Mouse (Mus musculus) embryonic facial prominence, embryonic 13.5 days (tissue): ENCODE measurements around the gene Gm44503. TPM values are rescaled to one million over a fixed set of nuclear protein-coding genes. Genes with fewer than 3 reads are reported as not detected.

ENCODE experiments used
- ATAC-seq: fragments of 200-750 bp; cut with Nextera tagmentation; 2 replicates; pipeline ENCODE4 v1.8.0; 2017; ENCODE audit warnings: low read depth; ENCODE audit not compliant: insufficient number of reproducible peaks, insufficient read depth, low FRiP score, low TSS enrichment
- H3K27ac ChIP-seq: fragments of 300-500 bp; sonication (generic); 2 replicates; pipeline ENCODE4 v1.5.1; 2015; ENCODE audit warnings: moderate library complexity, mild to moderate bottlenecking, inconsistent platforms
- H3K27me3 ChIP-seq: fragments of 300-500 bp; sonication (generic); 2 replicates; pipeline ENCODE4 v1.6.1; 2015; ENCODE audit warnings: mild to moderate bottlenecking, inconsistent platforms
- H3K36me3 ChIP-seq: fragments of 300-500 bp; sonication (generic); 2 replicates; pipeline ENCODE4 v1.6.1; 2015; ENCODE audit warnings: mild to moderate bottlenecking, inconsistent platforms
- H3K4me1 ChIP-seq: fragments of 300-500 bp; sonication (generic); 2 replicates; pipeline ENCODE4 v1.6.1; 2015; ENCODE audit warnings: inconsistent platforms
- H3K4me2 ChIP-seq: fragments of 300-500 bp; sonication (generic); 2 replicates; pipeline ENCODE4 v1.6.1; 2015; ENCODE audit warnings: moderate library complexity, mild to moderate bottlenecking, inconsistent platforms
- H3K4me3 ChIP-seq: fragments of 300-500 bp; sonication (generic); 2 replicates; pipeline ENCODE4 v1.5.1; 2015; ENCODE audit warnings: mild to moderate bottlenecking, inconsistent platforms
- H3K9ac ChIP-seq: fragments of 300-500 bp; sonication (generic); 2 replicates; pipeline ENCODE4 v1.6.1; 2015; ENCODE audit warnings: mild to moderate bottlenecking, inconsistent platforms
- H3K9me3 ChIP-seq: fragments of 300-500 bp; sonication (generic); 2 replicates; pipeline ENCODE4 v1.6.1; 2016; ENCODE audit warnings: inconsistent platforms
- WGBS: fragments of 180-500 bp; shearing (Covaris S2); methylation state at CpG from one replicate; pipeline ENCODE4 v1.1.7; 2015; ENCODE audit warnings: mixed read lengths; 5-methylcytosine and 5-hydroxymethylcytosine counted together
- polyA plus RNA-seq: library from polyadenylated mRNA; unstranded; fragments of >200 nt; fragmentation: Nextera tagmentation; extraction: Ambion mirVana; gene quantifications from 2 replicates; pipeline ENCODE4 v1.2.1, GENCODE M21; 2015

Gene Gm44503
- polyA plus RNA-seq, 1 experiment from 2014 or later: not detected

DNA sequence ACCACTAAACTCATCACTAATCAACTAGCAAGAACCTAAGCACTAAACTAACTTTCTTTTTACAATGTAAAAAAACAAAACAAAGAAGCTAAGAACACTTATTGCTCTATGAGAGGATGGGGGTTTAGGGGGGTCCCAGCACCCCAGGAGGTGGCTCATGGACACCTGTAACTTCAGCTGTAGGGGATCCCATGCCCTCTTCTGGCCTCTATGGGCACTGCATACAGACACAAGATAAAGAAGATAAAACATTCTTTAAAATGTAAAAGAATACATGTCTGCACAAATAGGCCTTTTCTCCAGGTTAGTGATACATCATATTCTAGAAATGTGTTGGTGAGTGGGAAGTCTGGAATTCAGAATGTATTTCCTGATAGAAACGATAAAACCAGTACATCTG is 74.8 kb downstream of the Gm44503 start:
- H3K27me3 ChIP-seq: no peaks in the 10 kb centered on the region
- H3K27ac ChIP-seq: no peak overlapping the region
- peaks cover 48% of the 10 kb centered on the region for H3K36me3 ChIP-seq
- H3K9me3 ChIP-seq: no peaks in the 10 kb centered on the region
- no peak overlapping the region for H3K4me3 ChIP-seq
- H3K4me2 ChIP-seq: no peak overlapping the region
- no peak overlapping the region for H3K9ac ChIP-seq
- H3K4me1 ChIP-seq: no peaks in the 10 kb centered on the region
- 91% methylated on average over 1 of the region's 1 CpGs for WGBS
- no peak for ATAC-seq

DNA sequence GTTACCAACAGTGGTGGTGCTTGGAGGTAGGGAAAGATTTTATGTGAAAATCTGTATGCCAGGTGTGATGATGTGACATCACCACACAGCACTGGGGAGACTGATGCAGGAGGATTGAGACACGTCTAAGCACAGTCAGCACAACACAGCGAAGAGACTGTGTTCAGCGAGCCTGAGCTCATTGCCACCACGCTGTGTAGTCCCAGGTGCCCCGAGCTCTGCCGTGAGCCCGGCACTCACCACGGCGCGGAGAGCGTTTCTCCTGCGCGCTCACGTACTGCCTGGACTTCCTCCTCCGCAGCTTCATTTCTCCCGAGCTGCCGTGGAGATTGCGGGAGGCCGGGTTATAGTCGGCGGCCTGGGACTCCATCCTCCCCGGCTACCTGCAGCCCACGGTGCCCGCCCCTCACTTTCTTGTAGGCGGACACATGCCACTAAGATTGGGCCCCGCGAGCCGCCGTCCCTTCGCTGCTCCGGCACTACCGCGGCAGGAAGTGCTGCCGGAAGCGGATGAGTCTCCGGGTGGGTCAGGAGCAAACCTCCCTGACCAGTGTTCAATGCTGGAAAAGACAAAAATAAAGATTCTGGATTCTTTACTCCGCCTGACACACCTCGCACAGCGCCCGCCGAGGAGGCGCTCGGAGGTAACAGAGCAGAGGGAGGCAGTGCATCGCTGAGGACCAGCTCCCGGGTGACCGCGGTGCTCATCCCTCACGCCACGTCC is 80.7 kb downstream of the Gm44503 start:
- H3K36me3 ChIP-seq: peaks cover 3% of the 10 kb centered on the region; the same call in 1 of the 2 replicates
- H3K9me3 ChIP-seq: no peaks in the 10 kb centered on the region
- H3K4me2 ChIP-seq: peak overlapping the region; percentile 87
- under 1% methylated on average over 49 of the region's 49 CpGs for WGBS
- ATAC-seq: peak; percentile 85
- H3K27ac ChIP-seq: peak overlapping the region; percentile 88
- H3K9ac ChIP-seq: peak overlapping the region; percentile 86
- H3K4me1 ChIP-seq: peaks cover 17% of the 10 kb centered on the region
- H3K4me3 ChIP-seq: peak overlapping the region; percentile 86
- H3K27me3 ChIP-seq: no peaks in the 10 kb centered on the region

DNA sequence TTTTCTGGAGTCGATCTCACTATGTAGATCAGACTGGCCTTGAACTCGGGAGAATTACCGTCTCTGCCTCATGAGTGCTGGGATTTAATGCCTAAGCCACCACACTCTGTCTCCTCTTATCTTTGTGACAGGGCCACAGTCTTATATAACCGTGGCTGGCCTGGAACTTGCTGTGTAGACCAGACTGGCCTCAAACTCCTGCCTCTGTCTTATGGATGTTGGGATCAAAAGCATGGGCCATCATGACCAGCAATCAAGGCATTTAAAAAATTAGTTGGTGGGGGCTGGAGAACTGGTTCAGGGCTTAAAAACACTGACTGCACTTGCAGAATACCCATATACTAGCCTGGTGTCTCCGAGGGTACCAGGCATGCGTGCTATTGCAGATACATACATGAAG is 81.4 kb downstream of the Gm44503 start, which contains the start of gene Pigb:
TSS of gene Pigb (minus strand) at position 299 of the 400 bp plus-strand sequence.
- peak within 1 kb of the TSS; percentile 86 for H3K9ac ChIP-seq
- H3K9me3 ChIP-seq: no peaks in the 10 kb centered on the region
- H3K27me3 ChIP-seq: no peaks in the 10 kb centered on the region
- WGBS: 32% methylated on average over 6 of the region's 6 CpGs
- no peak for ATAC-seq
- H3K4me3 ChIP-seq: peak within 1 kb of the TSS; percentile 86
- H3K4me1 ChIP-seq: peaks cover 22% of the 10 kb centered on the region
- peak within 1 kb of the TSS; percentile 88 for H3K27ac ChIP-seq
- no peaks in the 10 kb centered on the region; the same call in 1 of the 2 replicates for H3K36me3 ChIP-seq
- peak within 1 kb of the TSS; percentile 87 for H3K4me2 ChIP-seq

DNA sequence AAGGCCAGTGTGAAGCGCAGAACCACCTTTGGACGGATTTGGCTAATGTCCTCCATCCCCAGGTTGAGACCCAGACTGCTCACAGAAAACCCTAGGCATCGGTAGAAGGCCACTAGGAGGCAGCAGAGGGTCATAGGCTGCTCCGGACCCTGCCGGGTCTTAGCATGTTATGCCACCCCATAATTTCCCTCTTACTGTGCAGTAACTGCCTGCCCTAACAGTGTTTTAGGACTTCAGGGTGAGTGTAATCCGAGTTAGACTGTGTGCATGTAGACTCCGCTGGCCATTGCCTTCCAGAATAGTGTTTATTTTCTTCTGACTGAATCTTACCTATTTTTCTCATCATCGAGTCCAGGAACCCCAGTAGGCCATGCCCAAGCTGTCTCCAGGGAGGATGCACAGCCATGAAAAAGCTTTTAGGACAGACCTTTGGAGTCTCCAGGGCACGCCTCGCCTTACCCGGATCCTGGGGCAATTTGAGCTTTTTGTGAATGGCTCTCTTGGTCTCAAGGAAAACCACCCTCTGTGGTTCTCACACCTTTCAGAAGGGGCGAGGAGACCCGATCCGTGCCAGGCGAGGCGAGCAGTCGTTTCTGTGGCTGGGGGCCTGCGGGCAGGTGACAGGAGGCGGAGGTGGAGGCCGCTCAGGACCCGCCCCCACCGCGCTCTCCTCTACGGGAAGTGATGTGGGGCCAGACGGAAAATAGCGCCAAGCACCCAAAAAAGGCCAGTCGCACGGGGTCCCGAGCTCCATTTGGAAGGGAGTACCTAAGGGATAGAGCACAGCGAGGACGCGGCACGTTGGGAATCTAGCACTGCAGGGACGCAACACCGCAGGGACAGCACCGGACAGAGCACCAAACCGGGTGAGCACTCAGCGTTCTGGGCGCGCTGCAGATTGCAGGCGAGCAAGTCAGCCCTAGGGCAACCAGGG is 85.8 kb downstream of the Gm44503 start, which contains the start of gene Rab27a:
TSS of gene Rab27a (plus strand) at position 709 of the 934 bp plus-strand sequence.
- WGBS: under 1% methylated on average over 41 of the region's 41 CpGs
- Histone ChIP-seq H3K9me3 (no peaks in the 10 kb centered on the region), H3K4me1 (peaks cover 25% of the 10 kb centered on the region), H3K9ac (peak within 1 kb of the TSS; percentile 76), H3K27ac (peak within 1 kb of the TSS; percentile 41), H3K4me3 (peak within 1 kb of the TSS; percentile 55), H3K4me2 (peak within 1 kb of the TSS; percentile 94), H3K36me3 (no peaks in the 10 kb centered on the region), H3K27me3 (0 out of 2 replicates have a peak, but pooled peaks cover 3% of the 10 kb centered on the region)
- ATAC-seq: peak; percentile 63

GRCm38 (mm10) chr9:73045204-73045603 is 86.6 kb downstream of the Gm44503 start:
- no peak overlapping the region for H3K27ac ChIP-seq
- H3K36me3 ChIP-seq: no peaks in the 10 kb centered on the region
- ATAC-seq: no peak
- peak overlapping the region; percentile 94 for H3K4me2 ChIP-seq
- peak overlapping the region; percentile 76 for H3K9ac ChIP-seq
- H3K27me3 ChIP-seq: 0 out of 2 replicates have a peak, but pooled peaks cover 3% of the 10 kb centered on the region
- no peaks in the 10 kb centered on the region for H3K9me3 ChIP-seq
- peak overlapping the region; percentile 55 for H3K4me3 ChIP-seq
- WGBS: 7% methylated on average over 7 of the region's 7 CpGs
- H3K4me1 ChIP-seq: peaks cover 27% of the 10 kb centered on the region

- Histone ChIP-seq H3K4me3 (peak overlapping the region; percentile 55), H3K9me3 (no peaks in the 10 kb centered on the region), H3K9ac (0 out of 2 replicates have a peak overlapping the region, but pooled peaks have one; percentile 76), H3K27me3 (0 out of 2 replicates have a peak, but pooled peaks cover 3% of the 10 kb centered on the region), H3K4me1 (peaks cover 28% of the 10 kb centered on the region), H3K4me2 (peak overlapping the region; percentile 94), H3K27ac (no peak overlapping the region), H3K36me3 (no peaks in the 10 kb centered on the region)
- no peak for ATAC-seq
- 73% methylated on average over 10 of the region's 10 CpGs for WGBS
These were observed 87.1 kb downstream of the Gm44503 start for GRCm38 (mm10) chr9:73045711-73046110.

- 86% methylated on average over 2 of the region's 2 CpGs for WGBS
- Histone ChIP-seq H3K27me3 (0 out of 2 replicates have a peak, but pooled peaks cover 3% of the 10 kb centered on the region), H3K36me3 (no peaks in the 10 kb centered on the region), H3K9ac (no peak overlapping the region), H3K9me3 (no peaks in the 10 kb centered on the region), H3K4me1 (peaks cover 32% of the 10 kb centered on the region), H3K4me2 (no peak overlapping the region), H3K27ac (no peak overlapping the region), H3K4me3 (no peak overlapping the region)
- ATAC-seq: no peak
These were observed 89.3 kb downstream of the Gm44503 start for GRCm38 (mm10) chr9:73047906-73048305.

DNA sequence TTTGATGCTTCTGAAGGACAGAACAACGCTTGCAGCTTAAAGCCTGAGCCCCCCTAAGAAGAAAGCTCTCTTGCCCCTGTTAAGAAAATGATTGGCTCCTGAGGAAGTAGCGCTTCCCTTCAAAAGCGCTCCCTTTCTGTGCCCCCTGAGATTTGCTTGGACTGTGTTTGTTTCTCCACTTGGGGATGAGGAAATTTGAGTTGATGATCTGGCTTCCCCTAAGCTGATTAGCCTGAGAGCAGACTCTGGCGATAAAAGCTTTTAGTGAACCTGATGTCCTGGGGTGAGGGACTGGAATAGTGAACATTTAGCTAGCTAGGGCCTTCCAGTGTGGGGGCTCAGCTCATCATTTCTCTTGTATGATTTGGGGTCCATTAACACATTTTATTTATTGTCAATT is 90.3 kb downstream of the Gm44503 start:
- no peak overlapping the region for H3K27ac ChIP-seq
- no peaks in the 10 kb centered on the region for H3K9me3 ChIP-seq
- no peak for ATAC-seq
- H3K4me1 ChIP-seq: peaks cover 30% of the 10 kb centered on the region
- WGBS: 10% methylated on average over 4 of the region's 4 CpGs
- H3K4me2 ChIP-seq: no peak overlapping the region
- no peaks in the 10 kb centered on the region for H3K36me3 ChIP-seq
- no peak overlapping the region for H3K9ac ChIP-seq
- 0 out of 2 replicates have a peak, but pooled peaks cover 3% of the 10 kb centered on the region for H3K27me3 ChIP-seq
- no peak overlapping the region for H3K4me3 ChIP-seq

- Histone ChIP-seq H3K4me1 (peaks cover 22% of the 10 kb centered on the region), H3K36me3 (no peaks in the 10 kb centered on the region), H3K4me3 (no peak overlapping the region), H3K4me2 (no peak overlapping the region), H3K9ac (no peak overlapping the region), H3K27ac (no peak overlapping the region), H3K9me3 (no peaks in the 10 kb centered on the region), H3K27me3 (0 out of 2 replicates have a peak, but pooled peaks cover 3% of the 10 kb centered on the region)
- WGBS: 69% methylated on average over 5 of the region's 5 CpGs
- no peak for ATAC-seq
These were observed 91.2 kb downstream of the Gm44503 start for GRCm38 (mm10) chr9:73049833-73050232.

DNA sequence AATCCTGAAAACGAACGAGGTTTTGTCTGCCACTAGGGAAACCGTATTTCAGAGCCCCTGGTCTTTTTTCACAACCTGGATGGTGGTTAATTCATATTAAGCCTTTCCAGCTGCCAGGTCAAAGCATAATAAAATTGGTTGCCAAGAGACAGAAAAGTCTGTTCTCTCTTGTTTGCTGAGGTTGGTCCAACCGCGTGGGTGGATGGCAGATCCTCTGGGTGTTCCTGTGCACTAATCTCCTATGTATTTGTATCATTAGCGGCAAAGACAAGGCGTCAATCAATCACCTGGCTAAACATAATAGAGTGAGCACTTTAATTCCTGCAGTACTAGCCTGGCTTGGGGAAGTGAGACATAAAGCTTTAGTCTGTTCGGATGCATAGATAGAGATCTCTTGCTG is 92.0 kb downstream of the Gm44503 start:
- ATAC-seq: no peak
- Histone ChIP-seq H3K9me3 (no peaks in the 10 kb centered on the region), H3K27me3 (no peaks in the 10 kb centered on the region), H3K36me3 (no peaks in the 10 kb centered on the region), H3K4me3 (no peak overlapping the region), H3K4me2 (no peak overlapping the region), H3K9ac (no peak overlapping the region), H3K4me1 (peaks cover 16% of the 10 kb centered on the region), H3K27ac (no peak overlapping the region)
- WGBS: 48% methylated on average over 8 of the region's 8 CpGs

- H3K27me3 ChIP-seq: no peaks in the 10 kb centered on the region
- no peak overlapping the region for H3K27ac ChIP-seq
- peaks cover 6% of the 10 kb centered on the region for H3K4me1 ChIP-seq
- H3K4me3 ChIP-seq: no peak overlapping the region
- no peak overlapping the region for H3K4me2 ChIP-seq
- WGBS: 56% methylated on average over 10 of the region's 10 CpGs
- ATAC-seq: no peak
- H3K36me3 ChIP-seq: no peaks in the 10 kb centered on the region
- H3K9me3 ChIP-seq: no peaks in the 10 kb centered on the region
- no peak overlapping the region for H3K9ac ChIP-seq
These were observed 96.8 kb downstream of the Gm44503 start for GRCm38 (mm10) chr9:73055441-73055911.
